Mouse (Mus musculus): Measurements from ENCODE around the gene Chia1. TPM values are rescaled to one million over a fixed set of nuclear protein-coding genes. Genes with fewer than 3 reads are reported as not detected.
"Not testable (repeated sequence)": the region's sequence is repeated elsewhere in the genome, so short reads cannot be mapped to it uniquely, and the experiment has no call there.

Chia1 gene
- polyA plus RNA-seq, 1 experiment from 2014 or later, result 1.5 TPM

GRCm38 (mm10) chr3:106131690-106132089 lies 18.7 kb downstream of the Chia1 start:
- Histone ChIP-seq H3K27ac (replicated peaks) (no peak overlapping the region), H3K9me3 (ENCODE audit: control insufficient read depth, low read length) (0 out of 2 replicates have a peak, but pooled peaks cover 3% of the 10 kb centered on the region), H3K36me3 (ENCODE audit: control insufficient read depth, insufficient read depth, low read length) (no peaks in the 10 kb centered on the region), H3K4me2 (replicated peaks; ENCODE audit: low read depth) (no peak overlapping the region), H3K9ac (ENCODE audit: low read length) (no peak overlapping the region), H3K4me3 (ENCODE audit: low read depth, low read length) (no peak overlapping the region), H3K4me1 (replicated peaks; ENCODE audit: control insufficient read depth, insufficient read depth) (no peaks in the 10 kb centered on the region), H3K27me3 (ENCODE audit: control insufficient read depth, insufficient read depth, low read length) (no peaks in the 10 kb centered on the region)
- DNase-seq (ENCODE audit: low spot score), result no peak
- TF ChIP-seq EP300 (optimal IDR thresholded peaks at IDR 0.05) (no peak), CTCF (IDR thresholded peaks at IDR 0.05; ENCODE audit: low read depth) (no peak)
- 63% methylated on average over 5 of the region's 5 CpGs for whole genome bisulfite sequencing
- no peak for ATAC-seq (ENCODE audit: low FRiP score, low TSS enrichment)

GRCm38 (mm10) chr3:106144081-106144480 lies 31.1 kb downstream of the Chia1 start:
- Histone ChIP-seq H3K36me3 (ENCODE audit: control insufficient read depth, insufficient read depth, low read length) (no peaks in the 10 kb centered on the region), H3K4me2 (replicated peaks; ENCODE audit: low read depth) (no peak overlapping the region), H3K9ac (ENCODE audit: low read length) (no peak overlapping the region), H3K27ac (replicated peaks) (no peak overlapping the region), H3K9me3 (ENCODE audit: control insufficient read depth, low read length) (peaks cover 5% of the 10 kb centered on the region; the same call in 1 of the 2 replicates), H3K4me3 (ENCODE audit: low read depth, low read length) (no peak overlapping the region), H3K27me3 (ENCODE audit: control insufficient read depth, insufficient read depth, low read length) (no peaks in the 10 kb centered on the region), H3K4me1 (replicated peaks; ENCODE audit: control insufficient read depth, insufficient read depth) (no peaks in the 10 kb centered on the region)
- DNase-seq (ENCODE audit: low spot score) (no peak), ATAC-seq (ENCODE audit: low FRiP score, low TSS enrichment) (no peak)
- TF ChIP-seq EP300 (optimal IDR thresholded peaks at IDR 0.05) (no peak), CTCF (IDR thresholded peaks at IDR 0.05; ENCODE audit: low read depth) (no peak)
- WGBS, result 85% methylated on average over 10 of the region's 10 CpGs

- 83% methylated on average over 2 of the region's 2 CpGs for WGBS
- Histone ChIP-seq H3K36me3 (ENCODE audit: control insufficient read depth, insufficient read depth, low read length) (no peaks in the 10 kb centered on the region), H3K9ac (ENCODE audit: low read length) (no peak overlapping the region), H3K27me3 (ENCODE audit: control insufficient read depth, insufficient read depth, low read length) (no peaks in the 10 kb centered on the region), H3K4me1 (replicated peaks; ENCODE audit: control insufficient read depth, insufficient read depth) (no peaks in the 10 kb centered on the region), H3K9me3 (ENCODE audit: control insufficient read depth, low read length) (no peaks in the 10 kb centered on the region), H3K4me3 (ENCODE audit: low read depth, low read length) (no peak overlapping the region), H3K27ac (replicated peaks) (no peak overlapping the region), H3K4me2 (replicated peaks; ENCODE audit: low read depth) (no peak overlapping the region)
- DNase-seq (ENCODE audit: low spot score), result no peak
- no peak for ATAC-seq (ENCODE audit: low FRiP score, low TSS enrichment)
- TF ChIP-seq CTCF (IDR thresholded peaks at IDR 0.05; ENCODE audit: low read depth) (no peak), EP300 (optimal IDR thresholded peaks at IDR 0.05) (no peak)
Observed at GRCm38 (mm10) chr3:106154413-106154812, 41.4 kb downstream of the Chia1 start.

- no peaks in the 10 kb centered on the region for H3K4me1 ChIP-seq (replicated peaks; ENCODE audit: control insufficient read depth, insufficient read depth)
- no peak within 1 kb of the TSS for H3K4me3 ChIP-seq (ENCODE audit: low read depth, low read length)
- no peaks in the 10 kb centered on the region for H3K36me3 ChIP-seq (ENCODE audit: control insufficient read depth, insufficient read depth, low read length)
- 71% methylated on average over 3 of the region's 3 CpGs for WGBS
- ATAC-seq (ENCODE audit: low FRiP score, low TSS enrichment) (no peak), DNase-seq (ENCODE audit: low spot score) (no peak)
- TF ChIP-seq EP300 (optimal IDR thresholded peaks at IDR 0.05), result no peak
- no peak for TF ChIP-seq CTCF (IDR thresholded peaks at IDR 0.05; ENCODE audit: low read depth)
- H3K9me3 ChIP-seq (ENCODE audit: control insufficient read depth, low read length), result no peaks in the 10 kb centered on the region
- no peak within 1 kb of the TSS for H3K4me2 ChIP-seq (replicated peaks; ENCODE audit: low read depth)
- H3K27ac ChIP-seq (replicated peaks), result no peak within 1 kb of the TSS
- no peaks in the 10 kb centered on the region for H3K27me3 ChIP-seq (ENCODE audit: control insufficient read depth, insufficient read depth, low read length)
- H3K9ac ChIP-seq (ENCODE audit: low read length), result no peak within 1 kb of the TSS
Observed at GRCm38 (mm10) chr3:106167464-106167863, 54.4 kb downstream of the Chia1 start, which contains the start of gene Chil3. Chil3 (minus strand) TSS chr3:106167564.

- no peak overlapping the region for H3K27ac ChIP-seq (replicated peaks)
- H3K9ac ChIP-seq (ENCODE audit: low read length), result no peak overlapping the region
- H3K4me2 ChIP-seq (replicated peaks; ENCODE audit: low read depth), result no peak overlapping the region
- 29% methylated on average over 1 of the region's 1 CpGs for WGBS
- no peak overlapping the region for H3K4me3 ChIP-seq (ENCODE audit: low read depth, low read length)
- DNase-seq (ENCODE audit: low spot score) (no peak), ATAC-seq (ENCODE audit: low FRiP score, low TSS enrichment) (no peak)
- H3K4me1 ChIP-seq (replicated peaks; ENCODE audit: control insufficient read depth, insufficient read depth), result no peaks in the 10 kb centered on the region
- no peak for TF ChIP-seq EP300 (optimal IDR thresholded peaks at IDR 0.05)
- TF ChIP-seq CTCF (IDR thresholded peaks at IDR 0.05; ENCODE audit: low read depth), result no peak
- H3K36me3 ChIP-seq (ENCODE audit: control insufficient read depth, insufficient read depth, low read length), result no peaks in the 10 kb centered on the region
- no peaks in the 10 kb centered on the region for H3K9me3 ChIP-seq (ENCODE audit: control insufficient read depth, low read length)
- no peaks in the 10 kb centered on the region for H3K27me3 ChIP-seq (ENCODE audit: control insufficient read depth, insufficient read depth, low read length)
Observed at GRCm38 (mm10) chr3:106170522-106171053, 57.6 kb downstream of the Chia1 start.

- no peak overlapping the region for H3K4me2 ChIP-seq (replicated peaks; ENCODE audit: low read depth)
- TF ChIP-seq CTCF (IDR thresholded peaks at IDR 0.05; ENCODE audit: low read depth) (no peak), EP300 (optimal IDR thresholded peaks at IDR 0.05) (no peak)
- ATAC-seq (ENCODE audit: low FRiP score, low TSS enrichment) (no peak), DNase-seq (ENCODE audit: low spot score) (no peak)
- no peaks in the 10 kb centered on the region for H3K9me3 ChIP-seq (ENCODE audit: control insufficient read depth, low read length)
- no peaks in the 10 kb centered on the region for H3K36me3 ChIP-seq (ENCODE audit: control insufficient read depth, insufficient read depth, low read length)
- H3K9ac ChIP-seq (ENCODE audit: low read length), result no peak overlapping the region
- H3K27ac ChIP-seq (replicated peaks), result no peak overlapping the region
- WGBS, result 79% methylated on average over 1 of the region's 1 CpGs
- no peaks in the 10 kb centered on the region for H3K27me3 ChIP-seq (ENCODE audit: control insufficient read depth, insufficient read depth, low read length)
- no peak overlapping the region for H3K4me3 ChIP-seq (ENCODE audit: low read depth, low read length)
- H3K4me1 ChIP-seq (replicated peaks; ENCODE audit: control insufficient read depth, insufficient read depth), result no peaks in the 10 kb centered on the region
Observed at GRCm38 (mm10) chr3:106171135-106171731, 58.2 kb downstream of the Chia1 start.

GRCm38 (mm10) chr3:106172506-106172905 lies 59.5 kb downstream of the Chia1 start:
- not testable (repeated sequence) for H3K36me3 ChIP-seq (ENCODE audit: control insufficient read depth, insufficient read depth, low read length); H3K27ac ChIP-seq (replicated peaks); H3K9ac ChIP-seq (ENCODE audit: low read length); H3K4me3 ChIP-seq (ENCODE audit: low read depth, low read length); H3K9me3 ChIP-seq (ENCODE audit: control insufficient read depth, low read length); H3K4me1 ChIP-seq (replicated peaks; ENCODE audit: control insufficient read depth, insufficient read depth); ATAC-seq (ENCODE audit: low FRiP score, low TSS enrichment); H3K4me2 ChIP-seq (replicated peaks; ENCODE audit: low read depth); H3K27me3 ChIP-seq (ENCODE audit: control insufficient read depth, insufficient read depth, low read length); DNase-seq (ENCODE audit: low spot score)
- WGBS, result 72% methylated on average over 2 of the region's 2 CpGs

- WGBS, result 57% methylated on average over 2 of the region's 2 CpGs
- not testable (repeated sequence) for H3K9me3 ChIP-seq (ENCODE audit: control insufficient read depth, low read length); H3K27ac ChIP-seq (replicated peaks); H3K36me3 ChIP-seq (ENCODE audit: control insufficient read depth, insufficient read depth, low read length); H3K4me3 ChIP-seq (ENCODE audit: low read depth, low read length); H3K27me3 ChIP-seq (ENCODE audit: control insufficient read depth, insufficient read depth, low read length); H3K9ac ChIP-seq (ENCODE audit: low read length); H3K4me1 ChIP-seq (replicated peaks; ENCODE audit: control insufficient read depth, insufficient read depth); ATAC-seq (ENCODE audit: low FRiP score, low TSS enrichment); DNase-seq (ENCODE audit: low spot score); H3K4me2 ChIP-seq (replicated peaks; ENCODE audit: low read depth)
Observed at GRCm38 (mm10) chr3:106174971-106175370, 61.9 kb downstream of the Chia1 start.
